Mouse (Mus musculus) left cerebral cortex, adult 9 months (tissue): Measurements from ENCODE around the gene Serpinb5.
"Not testable (repeated sequence)": the region's sequence is repeated elsewhere in the genome, so short reads cannot be mapped to it uniquely, and the experiment has no call there.

Experiments used
- DNase-seq, 2 experiments: peaks; one replicate each; pipeline ENCODE4 v3.0.0; 2022; ENCODE audit warnings: low spot score in 2 of 2

Serpinb5 gene

GRCm38 (mm10) chr1:106860847-106861246 lies at the start of gene Serpinb5:
Serpinb5 (plus strand) TSS chr1:106861173.
- DNase-seq = no peak

DNA sequence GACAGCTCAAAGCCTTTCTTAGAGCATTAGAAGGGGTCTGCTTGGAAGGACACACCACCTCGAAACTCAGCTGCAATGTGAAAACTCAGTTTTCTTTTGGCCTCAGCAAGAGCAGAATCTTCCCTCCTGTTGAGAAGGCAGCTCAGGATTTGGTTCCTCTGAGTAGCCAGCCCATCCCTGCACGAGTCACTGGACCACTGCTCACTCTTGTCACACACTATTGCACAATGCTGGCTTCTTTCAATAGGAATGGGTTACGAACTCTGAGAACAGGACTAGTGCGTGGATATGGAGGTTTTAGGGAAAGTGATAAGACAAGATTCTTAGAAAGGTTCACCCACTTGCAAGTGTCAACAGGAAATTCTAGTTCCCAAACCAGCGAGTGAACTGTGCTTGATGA lies 46.1 kb upstream of the Serpinb5 start:
- DNase-seq = no peak

- no peak for DNase-seq
These were observed 45.7 kb upstream of the Serpinb5 start for GRCm38 (mm10) chr1:106815265-106815664.

- no peak for DNase-seq
These were observed 44.2 kb upstream of the Serpinb5 start for GRCm38 (mm10) chr1:106816766-106817165.

DNA sequence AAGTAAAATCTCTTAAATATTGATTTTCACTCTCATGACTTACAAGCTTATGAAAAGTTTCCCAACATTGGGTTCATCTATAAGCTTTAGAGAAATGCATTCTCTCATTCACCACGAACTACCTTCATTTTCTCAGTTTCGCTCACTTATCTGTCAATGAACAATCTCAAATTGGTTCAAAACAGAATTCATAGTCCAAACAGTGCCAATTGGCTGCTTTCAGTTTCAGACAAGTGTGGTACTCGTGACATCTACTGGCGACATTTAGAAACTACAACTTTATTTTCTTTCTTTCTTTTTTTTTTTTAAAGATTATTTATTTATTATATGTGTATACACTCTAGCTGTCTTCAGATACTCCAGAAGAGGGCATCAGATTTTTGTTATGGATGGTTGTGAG lies 42.6 kb upstream of the Serpinb5 start:
- DNase-seq = no peak

GRCm38 (mm10) chr1:106822297-106822696 lies 38.7 kb upstream of the Serpinb5 start:
- no peak for DNase-seq

GRCm38 (mm10) chr1:106828784-106829183 lies 32.2 kb upstream of the Serpinb5 start:
- DNase-seq = no peak

DNA sequence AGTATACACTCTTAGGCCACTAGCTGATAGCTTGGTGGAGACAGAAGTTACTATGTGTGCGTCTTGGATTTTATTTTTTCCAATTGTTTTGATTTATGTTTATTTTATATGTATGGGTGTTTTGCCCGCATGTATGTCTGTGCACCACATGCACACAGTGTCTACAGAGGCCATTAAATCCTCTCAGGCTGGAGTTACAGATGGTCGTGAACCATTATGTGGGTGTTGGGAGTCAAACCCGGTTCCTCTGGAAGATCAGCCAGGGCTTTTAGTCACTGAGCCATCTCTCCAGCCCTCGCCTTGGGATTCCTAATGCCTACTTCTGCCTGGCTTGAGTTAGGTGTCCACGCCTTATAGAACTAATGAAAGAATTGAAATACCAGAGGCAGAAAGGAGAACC lies 4.6 kb downstream of the Serpinb5 start:
- no peak for DNase-seq

- DNase-seq = peak; percentile 67 to 80
These were observed 5.1 kb downstream of the Serpinb5 start for GRCm38 (mm10) chr1:106866029-106866428.

DNA sequence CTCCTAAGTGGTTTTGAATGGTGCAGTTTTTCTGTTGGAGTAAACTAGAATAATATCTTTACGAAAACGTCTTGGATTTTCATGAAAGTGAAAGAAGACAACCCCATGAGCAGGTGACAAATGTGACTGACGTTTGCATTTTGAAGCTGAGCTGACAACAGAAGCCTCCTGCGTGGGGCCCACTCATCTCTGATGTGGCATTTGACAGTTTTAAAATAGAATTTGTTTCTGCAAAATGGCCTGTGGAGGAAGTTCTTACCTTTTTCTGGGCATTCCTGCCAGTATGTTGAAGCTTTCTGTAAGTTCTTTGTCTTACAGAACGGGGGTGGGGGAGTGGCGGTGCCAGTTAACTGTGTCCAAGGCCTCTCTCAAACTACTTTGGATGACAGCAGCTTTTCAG lies 5.8 kb downstream of the Serpinb5 start:
- no peak for DNase-seq

DNA sequence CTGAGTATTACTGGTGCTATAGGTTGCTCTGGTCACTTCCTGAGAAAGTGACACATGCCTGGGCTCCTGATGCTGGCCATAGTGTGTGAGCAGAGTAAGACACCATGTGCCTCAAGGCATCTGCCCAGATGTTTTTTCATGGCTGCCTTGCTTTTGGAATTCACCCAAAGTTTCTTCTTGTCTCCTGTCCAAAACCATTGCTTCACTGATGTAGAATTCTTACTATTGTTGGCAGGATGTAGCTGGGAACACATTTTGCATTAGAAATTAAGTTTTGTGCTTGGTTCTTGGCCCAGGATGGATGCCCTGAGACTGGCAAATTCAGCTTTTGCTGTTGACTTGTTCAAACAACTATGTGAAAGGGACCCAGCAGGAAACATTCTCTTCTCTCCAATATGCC lies 9.0 kb downstream of the Serpinb5 start:
- no peak for DNase-seq

DNA sequence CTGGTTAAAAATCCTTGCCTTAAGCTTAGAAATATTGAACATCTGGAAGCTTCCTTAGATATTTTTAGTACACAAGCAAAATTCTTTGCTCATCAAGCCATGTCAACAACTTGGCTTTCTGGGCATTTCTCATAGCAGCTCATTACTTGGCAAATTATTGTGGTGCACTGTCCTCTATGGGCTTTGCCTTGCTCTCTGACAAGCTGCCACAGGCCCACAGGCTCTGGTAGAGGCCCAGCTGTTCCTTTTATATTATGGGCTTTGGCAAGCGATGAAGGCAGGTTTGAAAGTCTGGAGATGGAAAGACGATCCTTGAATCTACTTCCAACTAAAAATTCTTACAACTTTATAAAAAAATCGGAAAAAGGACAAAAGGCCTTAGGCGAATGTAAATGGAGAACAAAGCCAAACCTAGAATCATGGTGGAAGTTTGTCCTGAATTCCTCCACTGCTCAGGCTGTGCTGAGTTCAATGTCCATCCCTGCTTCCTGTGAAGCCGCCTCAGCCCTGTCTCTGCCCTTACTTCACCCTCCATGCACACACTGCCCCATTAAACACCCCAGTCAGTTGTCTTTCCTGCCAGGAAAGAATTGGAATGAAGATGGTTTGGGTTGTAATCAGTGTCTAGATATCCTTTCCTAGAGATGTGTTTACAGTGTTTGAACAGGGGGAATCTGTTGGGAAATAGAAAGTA lies 14.4 kb downstream of the Serpinb5 start:
- DNase-seq = no peak

GRCm38 (mm10) chr1:106876147-106876546 lies 15.2 kb downstream of the Serpinb5 start:
- DNase-seq = no peak

DNA sequence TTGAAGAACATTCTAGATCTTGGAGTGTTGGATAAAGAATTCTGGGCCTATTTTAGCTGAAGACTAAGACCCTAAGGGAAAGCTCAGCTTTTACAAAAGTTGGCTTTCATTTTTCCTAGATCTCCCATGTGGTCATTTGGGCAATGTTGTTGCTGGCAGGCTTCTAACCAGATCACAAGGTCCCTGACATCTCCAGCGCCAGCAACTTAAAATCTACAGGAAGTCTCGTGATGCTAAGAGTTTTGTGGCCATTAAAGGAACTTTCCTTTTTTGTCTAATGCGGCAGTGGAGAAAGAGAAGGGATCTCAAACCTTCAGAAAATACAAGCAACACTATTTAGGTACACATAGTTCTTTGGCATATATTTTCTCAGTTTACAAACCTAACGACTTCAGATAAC lies 21.8 kb downstream of the Serpinb5 start:
- DNase-seq = no peak

GRCm38 (mm10) chr1:106883369-106883768 lies 22.4 kb downstream of the Serpinb5 start:
- no peak for DNase-seq

- DNase-seq = no peak
These were observed 22.8 kb downstream of the Serpinb5 start for GRCm38 (mm10) chr1:106883812-106884211.

DNA sequence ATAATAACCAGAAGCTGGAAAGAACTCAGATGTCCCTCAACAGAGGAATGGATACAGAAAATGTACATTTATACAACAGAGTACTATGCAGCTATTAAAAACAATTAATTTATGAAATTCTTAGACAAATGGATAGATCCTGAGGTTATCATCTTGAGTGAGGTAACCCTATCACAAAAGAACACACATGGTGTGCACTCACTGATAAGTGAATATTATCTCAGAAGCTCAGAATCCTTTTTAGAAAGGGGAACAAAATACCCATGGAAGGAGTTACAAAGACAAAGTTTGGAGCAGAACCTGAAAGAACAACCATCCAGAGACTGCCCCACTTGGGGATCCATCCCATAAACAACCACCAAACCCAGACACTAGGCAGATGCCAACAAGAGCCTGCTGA lies 34.2 kb downstream of the Serpinb5 start:
- DNase-seq = not testable (repeated sequence)

DNA sequence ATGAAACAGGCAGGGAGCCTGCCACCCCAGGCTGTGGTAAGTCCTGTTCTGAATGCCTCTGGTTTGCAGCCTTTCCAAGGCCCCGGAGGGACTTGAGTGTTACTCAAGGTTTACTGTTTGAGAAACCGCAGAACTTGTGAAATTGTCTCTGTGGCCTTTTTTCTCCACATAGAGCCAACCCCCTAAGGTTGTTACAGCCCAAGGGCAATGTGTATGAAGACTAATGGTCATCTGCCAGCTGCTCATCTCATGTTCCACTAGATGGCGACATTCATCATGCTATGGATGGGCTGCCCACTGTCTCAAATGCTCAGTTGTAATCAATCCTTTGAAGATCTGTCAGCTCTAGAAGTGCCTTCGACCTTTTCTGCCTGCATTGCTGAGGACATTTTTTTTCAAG lies 40.4 kb downstream of the Serpinb5 start:
- peak in 1 of 2 experiments; percentile 9 for DNase-seq

DNA sequence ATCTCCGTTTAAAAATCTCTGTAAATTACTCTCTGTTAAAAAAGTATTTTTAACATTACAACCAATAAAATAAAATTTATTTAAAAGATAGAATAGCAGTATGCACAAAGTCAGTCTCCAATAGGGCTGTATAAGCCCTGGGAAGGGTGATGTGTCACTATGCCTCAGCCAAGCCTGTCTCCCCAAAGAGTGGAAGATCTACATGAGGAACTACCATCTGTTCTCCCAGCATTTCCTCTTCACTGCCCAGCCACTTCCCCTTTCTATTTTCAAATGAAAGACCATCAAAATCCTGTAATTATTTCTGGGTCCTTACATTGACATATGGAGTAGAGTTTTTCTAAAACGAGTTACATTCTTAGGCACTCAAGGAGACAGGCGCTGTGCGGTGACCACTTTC lies 71.0 kb downstream of the Serpinb5 start:
- DNase-seq = no peak
